Mouse (Mus musculus) heart, postnatal 0 days (tissue): ENCODE measurements at regions not wholly inside any gene's neighbourhood (a gene's known extent, or its start where the extent isn't known, plus 50 kb on each side); places are given as distances from the start of the nearest gene placed in this dataset.

Experiments used
- ATAC-seq: fragments of 200-750 bp; cut with Nextera tagmentation; 2 replicates; pipeline ENCODE4 v1.8.0; 2017; ENCODE audit warnings: low read depth, moderate number of reproducible peaks, moderate library complexity; ENCODE audit not compliant: insufficient read depth
- DNase-seq: peaks from one replicate; pipeline ENCODE4 v3.0.0-alpha.2; 2016; ENCODE audit warnings: low spot score
- H3K27ac ChIP-seq: fragments of 300-500 bp; sonication (generic); 2 replicates; pipeline ENCODE4 v1.5.1; 2014; ENCODE audit warnings: low read depth, mild to moderate bottlenecking
- H3K27me3 ChIP-seq: fragments of 300-500 bp; sonication (generic); 2 replicates; pipeline ENCODE4 v1.6.1; 2014; ENCODE audit warnings: low read length, mixed read lengths; ENCODE audit not compliant: control insufficient read depth, insufficient read depth
- H3K36me3 ChIP-seq: fragments of 300-500 bp; sonication (generic); replicated peaks from 2 replicates; pipeline ENCODE4 v1.6.1; 2014; ENCODE audit warnings: low read length, mixed read lengths; ENCODE audit not compliant: control insufficient read depth, insufficient read depth
- H3K4me1 ChIP-seq: fragments of 300-500 bp; sonication (generic); 2 replicates; pipeline ENCODE4 v1.6.1; 2014; ENCODE audit warnings: antibody characterized with exemption; ENCODE audit not compliant: control insufficient read depth, insufficient read depth
- H3K4me2 ChIP-seq: fragments of 300-500 bp; sonication (generic); 2 replicates; pipeline ENCODE4 v1.6.1; 2014; ENCODE audit warnings: low read depth, mild to moderate bottlenecking, low read length, moderate library complexity
- H3K4me3 ChIP-seq: fragments of 300-500 bp; sonication (generic); 2 replicates; pipeline ENCODE4 v1.5.1; 2014; ENCODE audit warnings: low read depth, low read length
- H3K9ac ChIP-seq: fragments of 300-500 bp; sonication (generic); replicated peaks from 2 replicates; pipeline ENCODE4 v1.6.1; 2014; ENCODE audit warnings: low read depth, low read length, mixed read lengths
- H3K9me3 ChIP-seq: fragments of 300-500 bp; sonication (generic); replicated peaks from 2 replicates; pipeline ENCODE4 v1.6.1; 2016; ENCODE audit warnings: low read length; ENCODE audit not compliant: control insufficient read depth
- CTCF ChIP-seq: IDR thresholded peaks from 2 replicates; pipeline ENCODE4 v1.5.1; 2016; ENCODE audit warnings: antibody characterized with exemption, control low read depth, low read depth
- EP300 ChIP-seq: IDR thresholded peaks from 2 replicates; pipeline ENCODE4 v1.6.1; 2016; ENCODE audit warnings: antibody characterized with exemption, low read depth
- WGBS: fragments of 180-500 bp; shearing (Covaris S2); extraction: QIAGEN DNeasy Blood & Tissue Kit; methylation state at CpG from one replicate; pipeline ENCODE4 v1.1.7; 2014; 5-methylcytosine and 5-hydroxymethylcytosine counted together

GRCm38 (mm10) chr8:49631286-49631685, 787.5 kb upstream of the Tenm3 start:
- no peak for ATAC-seq
- no peak for TF ChIP-seq CTCF
- TF ChIP-seq EP300: no peak
- no peaks in the 10 kb centered on the region for H3K36me3 ChIP-seq
- H3K9ac ChIP-seq: no peak overlapping the region
- no peaks in the 10 kb centered on the region for H3K27me3 ChIP-seq
- DNase-seq: no peak
- 54% methylated on average over 6 of the region's 6 CpGs for WGBS
- no peaks in the 10 kb centered on the region for H3K4me1 ChIP-seq
- H3K4me3 ChIP-seq: no peak overlapping the region
- no peak overlapping the region for H3K4me2 ChIP-seq
- no peak overlapping the region for H3K27ac ChIP-seq
- no peaks in the 10 kb centered on the region for H3K9me3 ChIP-seq

- DNase-seq (no peak), ATAC-seq (no peak)
- Histone ChIP-seq H3K9me3 (no peaks in the 10 kb centered on the region), H3K36me3 (no peaks in the 10 kb centered on the region), H3K4me3 (no peak overlapping the region), H3K9ac (no peak overlapping the region), H3K4me1 (no peaks in the 10 kb centered on the region), H3K4me2 (no peak overlapping the region), H3K27me3 (no peaks in the 10 kb centered on the region), H3K27ac (no peak overlapping the region)
- 44% methylated on average over 10 of the region's 10 CpGs for WGBS
- TF ChIP-seq EP300: no peak
- TF ChIP-seq CTCF: no peak
Observed at GRCm38 (mm10) chr8:49627966-49628495, 784.3 kb upstream of the Tenm3 start.

GRCm38 (mm10) chr8:49595501-49595900, 751.8 kb upstream of the Tenm3 start:
- Histone ChIP-seq H3K4me1 (no peaks in the 10 kb centered on the region), H3K27me3 (no peaks in the 10 kb centered on the region), H3K27ac (no peak overlapping the region), H3K9ac (no peak overlapping the region), H3K36me3 (no peaks in the 10 kb centered on the region), H3K4me2 (no peak overlapping the region), H3K4me3 (no peak overlapping the region), H3K9me3 (no peaks in the 10 kb centered on the region)
- WGBS: 61% methylated on average over 2 of the region's 2 CpGs
- ATAC-seq (no peak), DNase-seq (no peak)
- no peak for TF ChIP-seq EP300

GRCm38 (mm10) chr8:49567423-49567822, 723.7 kb upstream of the Tenm3 start:
- no peak overlapping the region for H3K9ac ChIP-seq
- H3K27me3 ChIP-seq: no peaks in the 10 kb centered on the region
- no peak overlapping the region for H3K4me2 ChIP-seq
- H3K27ac ChIP-seq: no peak overlapping the region
- H3K36me3 ChIP-seq: no peaks in the 10 kb centered on the region
- TF ChIP-seq EP300 (no peak), CTCF (no peak)
- ATAC-seq (no peak), DNase-seq (no peak)
- no peaks in the 10 kb centered on the region for H3K9me3 ChIP-seq
- WGBS: 73% methylated on average over 3 of the region's 3 CpGs
- H3K4me3 ChIP-seq: no peak overlapping the region
- H3K4me1 ChIP-seq: no peaks in the 10 kb centered on the region

GRCm38 (mm10) chr8:49563499-49564279, 719.9 kb upstream of the Tenm3 start:
- H3K4me2 ChIP-seq: no peak overlapping the region
- TF ChIP-seq CTCF (no peak), EP300 (no peak)
- no peak overlapping the region for H3K27ac ChIP-seq
- 90% methylated on average over 5 of the region's 5 CpGs for WGBS
- H3K4me1 ChIP-seq: no peaks in the 10 kb centered on the region
- no peak for DNase-seq
- no peaks in the 10 kb centered on the region for H3K9me3 ChIP-seq
- H3K4me3 ChIP-seq: no peak overlapping the region
- ATAC-seq: no peak
- no peaks in the 10 kb centered on the region for H3K36me3 ChIP-seq
- H3K27me3 ChIP-seq: no peaks in the 10 kb centered on the region
- H3K9ac ChIP-seq: no peak overlapping the region

GRCm38 (mm10) chr8:49562976-49563375, 719.2 kb upstream of the Tenm3 start:
- Histone ChIP-seq H3K27me3 (no peaks in the 10 kb centered on the region), H3K4me1 (no peaks in the 10 kb centered on the region), H3K4me2 (no peak overlapping the region), H3K9ac (no peak overlapping the region), H3K9me3 (no peaks in the 10 kb centered on the region), H3K4me3 (no peak overlapping the region), H3K36me3 (no peaks in the 10 kb centered on the region), H3K27ac (no peak overlapping the region)
- 58% methylated on average over 4 of the region's 4 CpGs for WGBS
- ATAC-seq (no peak), DNase-seq (no peak)
- TF ChIP-seq CTCF (no peak), EP300 (no peak)
